22 mouse cellular contexts compared by ENCODE assay signal in genomic region chr11:43054972-43055371, GRCm38 (mm10). TPM values are rescaled to one million over a fixed set of nuclear protein-coding genes. Genes with fewer than 3 reads are reported as not detected.
A peak's percentile ranks its signal among the peaks of the same experiment; 100 is the strongest.
DNase-seq lines count a peak whose midpoint lies in the region; ATAC-seq lines count a peak whose summit lies in the region.
"Had no signal": no experiment of that assay in that cellular context is flagged by ENCODE, and none has a peak within 500 bp of the region (broad histone marks: within the 10 kb centered on the region; RNA-seq: fewer than 3 reads in every experiment).

No protein-coding gene starts in this region.

- no peak for ATAC-seq in megakaryocyte, adult 5-6 weeks (ENCODE audit: poor library complexity, severe bottlenecking)
- no peak for ATAC-seq in inflammation-experienced regulatory T-cells, adult 6 months
- ATAC-seq: forebrain, embryonic 13.5 days had no signal

- peak; percentile 14 for DNase-seq in heart, adult 11 months
- no peak for DNase-seq in heart, postnatal 10 days
- peak; percentile 61 for DNase-seq in cerebellum, adult 11-12 months
- DNase-seq in cerebellum, postnatal 10 days, result peak; percentile 12 to 17
- DNase-seq in left cerebral cortex, postnatal 14 days (ENCODE audit: low spot score in 2 of 2), result peak; percentile 5 to 24
- no peak for DNase-seq in Muller cell, postnatal 12 days (ENCODE audit: inconsistent ontology term)
- DNase-seq: adrenal gland, adult 2 months; gastrocnemius, postnatal 25 days; heart, postnatal 4 days; lung, adult 2 months; lung, postnatal 4 days; thymus, adult 2 months had no signal

- intact Hi-C loops in heart, postnatal 10 days (cut with DNase I), result no loop called here
- intact Hi-C loops in left cerebral cortex, postnatal 14 days (cut with DNase I), result no loop called here

RNA-seq across cellular contexts. Expression of gene Gm9972, which starts 19.4 kb away (rescaled TPM):
- total RNA-seq in heart, postnatal 10 days (2021), result not detected
- not detected for total RNA-seq in left cerebral cortex, postnatal 14 days (2021)
- total RNA-seq in megakaryocyte, adult 5-6 weeks (2015), result not detected in 2 replicates
- not detected in 2 replicates for total RNA-seq in megakaryocyte, adult 5-6 weeks (2017)
- polyA plus RNA-seq in inflammation-experienced regulatory T-cells, adult 6 months (2017; shearing (Covaris generic)), result not detected
- total RNA-seq: adrenal gland, adult 2 months; ES-E14; gastrocnemius, postnatal 25 days; heart, postnatal 4 days; layer of hippocampus, postnatal 36 days; liver, adult 2 months had no signal
- polyA plus RNA-seq: adrenal gland, adult 2 months; brain, embryonic 14.5 days; heart, embryonic 11.5 days; kidney, embryonic 15.5 days; liver, adult 2 months; lung, adult 2 months; myocyte; thymus, adult 2 months had no signal

Comparison
In these comparisons a context has a peak if more than half of its experiments do, and no peak if none do; other contexts are left out.
1. DNase-seq: peak in heart, adult 11 months (single experiment), cerebellum, adult 11-12 months (single experiment), cerebellum, postnatal 10 days (2 of 2) and left cerebral cortex, postnatal 14 days (2 of 2); none in heart, postnatal 10 days (0 of 2) and Muller cell, postnatal 12 days (single experiment).